Mouse (Mus musculus) myocyte (in vitro differentiated cells): ENCODE measurements around the gene Cp.
"Not testable (repeated sequence)": the region's sequence is repeated elsewhere in the genome, so short reads cannot be mapped to it uniquely, and the experiment has no call there.

Experiments used
- CEBPB ChIP-seq: IDR thresholded peaks from 2 replicates; pipeline ENCODE4 v1.6.1; 2011; ENCODE audit warnings: mild to moderate bottlenecking, moderate library complexity; ENCODE audit not compliant: poor library complexity, insufficient read depth, severe bottlenecking
- E2F4 ChIP-seq: IDR thresholded peaks from one replicate; pipeline ENCODE4 v1.6.1; 2011; ENCODE audit warnings: mild to moderate bottlenecking, control low read depth, moderate library complexity; ENCODE audit not compliant: insufficient read depth
- MAX ChIP-seq: IDR thresholded peaks from one replicate; pipeline ENCODE4 v1.6.1; 2011; ENCODE audit warnings: low read depth, mild to moderate bottlenecking, control low read depth
- MYOD1 ChIP-seq, 3 experiments: IDR thresholded peaks; one replicate each; pipeline ENCODE4 v1.6.1; 2011; ENCODE audit warnings: control low read depth in 2 of 3, low read depth in 2 of 3, mild to moderate bottlenecking in 2 of 3, moderate library complexity in 1 of 3; ENCODE audit not compliant: insufficient read length in 2 of 3, control insufficient read depth in 1 of 3
- MYOG ChIP-seq, 3 experiments: IDR thresholded peaks; one replicate each; pipeline ENCODE4 v1.6.1; 2011; ENCODE audit warnings: control low read depth in 2 of 3, low read depth in 2 of 3, mild to moderate bottlenecking in 2 of 3; ENCODE audit not compliant: insufficient read length in 2 of 3, control insufficient read depth in 1 of 3, insufficient read depth in 1 of 3
- POLR2A ChIP-seq: IDR thresholded peaks from one replicate; pipeline ENCODE4 v1.6.1; 2011; ENCODE audit warnings: low read depth, mild to moderate bottlenecking, control low read depth, moderate library complexity; ENCODE audit not compliant: insufficient read length
- POLR2AphosphoS2 ChIP-seq: IDR thresholded peaks from one replicate; pipeline ENCODE4 v1.6.1; 2011; ENCODE audit warnings: low read depth, control low read depth; ENCODE audit not compliant: insufficient read length
- REST ChIP-seq: IDR thresholded peaks from one replicate; pipeline ENCODE4 v1.6.1; 2011; ENCODE audit warnings: mild to moderate bottlenecking, control low read depth, moderate library complexity; ENCODE audit not compliant: insufficient read depth, insufficient read length
- SRF ChIP-seq: IDR thresholded peaks from one replicate; pipeline ENCODE4 v1.6.1; 2011; ENCODE audit warnings: low read depth; ENCODE audit not compliant: control insufficient read depth, insufficient read length
- TCF12 ChIP-seq: IDR thresholded peaks from one replicate; pipeline ENCODE4 v1.6.1; 2011; ENCODE audit warnings: mild to moderate bottlenecking, control low read depth; ENCODE audit not compliant: poor library complexity, insufficient read depth, severe bottlenecking
- USF1 ChIP-seq: IDR thresholded peaks from one replicate; pipeline ENCODE4 v1.6.1; 2011; ENCODE audit warnings: low read depth, mild to moderate bottlenecking, control low read depth, moderate library complexity

- not testable (repeated sequence) for TF ChIP-seq MYOD1 (IDR thresholded peaks at IDR 0.05; ENCODE audit: control insufficient read depth in 1 of 3, insufficient read length in 2 of 3, low read depth in 2 of 3); SRF; CEBPB; POLR2A; REST; TCF12; MYOG (IDR thresholded peaks at IDR 0.05; ENCODE audit: control insufficient read depth in 1 of 3, insufficient read depth in 1 of 3, insufficient read length in 2 of 3, low read depth in 2 of 3); MAX; POLR2AphosphoS2; USF1; E2F4
Observed at GRCm38 (mm10) chr3:20044736-20045135, 87.9 kb downstream of the Cp start.
